Mouse (Mus musculus) small intestine, adult 2 months (tissue): ENCODE results near the gene Fxyd1. TPM values are rescaled to one million over a fixed set of nuclear protein-coding genes. Genes with fewer than 3 reads are reported as not detected.

Experiments
- H3K27ac ChIP-seq: fragments of 200-500 bp; 2 replicates; pipeline ENCODE4 v1.5.1; 2012; ENCODE audit warnings: low read depth, low read length, control low read depth, inconsistent platforms; ENCODE audit not compliant: insufficient read depth
- H3K27me3 ChIP-seq: fragments of 200-500 bp; 2 replicates; pipeline ENCODE4 v1.6.1; 2012; ENCODE audit warnings: mild to moderate bottlenecking, moderate library complexity, low read length, inconsistent platforms; ENCODE audit not compliant: control insufficient read depth, insufficient read depth
- H3K36me3 ChIP-seq: fragments of 200-500 bp; 2 replicates; pipeline ENCODE4 v1.6.1; 2012; ENCODE audit warnings: mild to moderate bottlenecking, low read length, control low read depth, inconsistent platforms; ENCODE audit not compliant: control insufficient read depth, insufficient read depth
- H3K4me1 ChIP-seq: fragments of 200-500 bp; 2 replicates; pipeline ENCODE4 v1.6.1; 2012; ENCODE audit warnings: low read length, inconsistent platforms, mixed read lengths; ENCODE audit not compliant: control insufficient read depth, insufficient read depth, insufficient read length
- H3K4me3 ChIP-seq: fragments of 200-500 bp; 2 replicates; pipeline ENCODE4 v1.5.1; 2012; ENCODE audit warnings: low read depth, mild to moderate bottlenecking, control low read depth, inconsistent platforms, low read length, moderate library complexity
- CTCF ChIP-seq: fragments of 200-500 bp; IDR thresholded peaks from 2 replicates; pipeline ENCODE4 v1.5.1; 2012; ENCODE audit warnings: low read depth, mild to moderate bottlenecking, control low read depth, inconsistent platforms, low read length, moderate library complexity, mixed read lengths; ENCODE audit not compliant: insufficient replicate concordance, insufficient read length; ENCODE audit errors: extremely low read depth
- POLR2A ChIP-seq: fragments of 200-500 bp; IDR thresholded peaks from 2 replicates; pipeline ENCODE4 v1.6.1; 2012; ENCODE audit warnings: low read depth, mild to moderate bottlenecking, control low read depth, inconsistent platforms, low read length, moderate library complexity
- WGBS: fragments of 180-500 bp; shearing (Covaris S2); methylation state at CpG from one replicate; pipeline ENCODE4 v1.1.7; 2018; 5-methylcytosine and 5-hydroxymethylcytosine counted together
- polyA plus RNA-seq: library from polyadenylated mRNA; depleted of rRNA; stranded (reverse); fragments of >200 nt; gene quantifications from 2 replicates; pipeline ENCODE4 v1.2.3, GENCODE M21; 2012

Fxyd1 gene
- polyA plus RNA-seq, 1 experiment = 41.4 TPM

GRCm38 (mm10) chr7:31042431-31042910 lies 14.5 kb downstream of the Fxyd1 start, which contains the start of gene Fxyd5:
Fxyd5 (minus strand) TSS chr7:31042481.
- Histone ChIP-seq H3K27me3 (0 out of 2 replicates have a peak, but pooled peaks cover 3% of the 10 kb centered on the region), H3K4me3 (peak within 1 kb of the TSS; percentile 68), H3K4me1 (no peaks in the 10 kb centered on the region; the same call in 1 of the 2 replicates), H3K36me3 (no peaks in the 10 kb centered on the region), H3K27ac (peak within 1 kb of the TSS; percentile 69)
- 42% methylated on average over 10 of the region's 10 CpGs for WGBS
- TF ChIP-seq CTCF = no peak
- TF ChIP-seq POLR2A = no peak

GRCm38 (mm10) chr7:31041662-31042315 lies 15.2 kb downstream of the Fxyd1 start:
- Histone ChIP-seq H3K36me3 (no peaks in the 10 kb centered on the region), H3K27ac (peak overlapping the region; percentile 69), H3K4me3 (peak overlapping the region; percentile 68), H3K27me3 (0 out of 2 replicates have a peak, but pooled peaks cover 3% of the 10 kb centered on the region), H3K4me1 (no peaks in the 10 kb centered on the region; the same call in 1 of the 2 replicates)
- WGBS = 2% methylated on average over 28 of the region's 28 CpGs
- TF ChIP-seq POLR2A (no peak; the same call in 1 of the 2 replicates), CTCF (no peak)

GRCm38 (mm10) chr7:31041023-31041407 lies 16.0 kb downstream of the Fxyd1 start:
- 44% methylated on average over 8 of the region's 8 CpGs for WGBS
- no peaks in the 10 kb centered on the region for H3K36me3 ChIP-seq
- peak overlapping the region; percentile 69; the same call in 1 of the 2 replicates for H3K27ac ChIP-seq
- H3K4me1 ChIP-seq = no peaks in the 10 kb centered on the region; the same call in 1 of the 2 replicates
- peak overlapping the region; percentile 68 for H3K4me3 ChIP-seq
- 0 out of 2 replicates have a peak, but pooled peaks cover 3% of the 10 kb centered on the region for H3K27me3 ChIP-seq
- TF ChIP-seq POLR2A (no peak), CTCF (no peak)

GRCm38 (mm10) chr7:31040281-31041022 lies 16.5 kb downstream of the Fxyd1 start:
- Histone ChIP-seq H3K27ac (no peak overlapping the region), H3K4me1 (no peaks in the 10 kb centered on the region; the same call in 1 of the 2 replicates), H3K36me3 (no peaks in the 10 kb centered on the region), H3K4me3 (peak overlapping the region; percentile 68), H3K27me3 (0 out of 2 replicates have a peak, but pooled peaks cover 3% of the 10 kb centered on the region)
- WGBS = 63% methylated on average over 12 of the region's 12 CpGs
- TF ChIP-seq CTCF (no peak), POLR2A (no peak)

- Histone ChIP-seq H3K27ac (no peak overlapping the region), H3K4me3 (no peak overlapping the region), H3K27me3 (0 out of 2 replicates have a peak, but pooled peaks cover 3% of the 10 kb centered on the region), H3K4me1 (no peaks in the 10 kb centered on the region; the same call in 1 of the 2 replicates), H3K36me3 (no peaks in the 10 kb centered on the region)
- WGBS = 84% methylated on average over 4 of the region's 4 CpGs
- TF ChIP-seq POLR2A = no peak
- TF ChIP-seq CTCF = no peak
These were observed 18.0 kb downstream of the Fxyd1 start for GRCm38 (mm10) chr7:31039011-31039410.

GRCm38 (mm10) chr7:31037675-31038074 lies 19.3 kb downstream of the Fxyd1 start:
- Histone ChIP-seq H3K27ac (no peak overlapping the region), H3K4me3 (no peak overlapping the region), H3K36me3 (no peaks in the 10 kb centered on the region), H3K27me3 (0 out of 2 replicates have a peak, but pooled peaks cover 3% of the 10 kb centered on the region), H3K4me1 (no peaks in the 10 kb centered on the region; the same call in 1 of the 2 replicates)
- no peak for TF ChIP-seq CTCF
- no peak for TF ChIP-seq POLR2A
- WGBS = 55% methylated on average over 2 of the region's 2 CpGs
